Mouse (Mus musculus) heart, postnatal 0 days (tissue): ENCODE results near the gene Gabbr2. TPM values are rescaled to one million over a fixed set of nuclear protein-coding genes. Genes with fewer than 3 reads are reported as not detected.

ENCODE experiments used
- ATAC-seq: fragments of 200-750 bp; cut with Nextera tagmentation; 2 replicates; pipeline ENCODE4 v1.8.0; 2017; ENCODE audit warnings: low read depth, moderate number of reproducible peaks, moderate library complexity; ENCODE audit not compliant: insufficient read depth
- DNase-seq: peaks from one replicate; pipeline ENCODE4 v3.0.0-alpha.2; 2016; ENCODE audit warnings: low spot score
- H3K27ac ChIP-seq: fragments of 300-500 bp; sonication (generic); 2 replicates; pipeline ENCODE4 v1.5.1; 2014; ENCODE audit warnings: low read depth, mild to moderate bottlenecking
- H3K27me3 ChIP-seq: fragments of 300-500 bp; sonication (generic); 2 replicates; pipeline ENCODE4 v1.6.1; 2014; ENCODE audit warnings: low read length, mixed read lengths; ENCODE audit not compliant: control insufficient read depth, insufficient read depth
- H3K36me3 ChIP-seq: fragments of 300-500 bp; sonication (generic); replicated peaks from 2 replicates; pipeline ENCODE4 v1.6.1; 2014; ENCODE audit warnings: low read length, mixed read lengths; ENCODE audit not compliant: control insufficient read depth, insufficient read depth
- H3K4me1 ChIP-seq: fragments of 300-500 bp; sonication (generic); 2 replicates; pipeline ENCODE4 v1.6.1; 2014; ENCODE audit warnings: antibody characterized with exemption; ENCODE audit not compliant: control insufficient read depth, insufficient read depth
- H3K4me2 ChIP-seq: fragments of 300-500 bp; sonication (generic); 2 replicates; pipeline ENCODE4 v1.6.1; 2014; ENCODE audit warnings: low read depth, mild to moderate bottlenecking, low read length, moderate library complexity
- H3K4me3 ChIP-seq: fragments of 300-500 bp; sonication (generic); 2 replicates; pipeline ENCODE4 v1.5.1; 2014; ENCODE audit warnings: low read depth, low read length
- H3K9ac ChIP-seq: fragments of 300-500 bp; sonication (generic); replicated peaks from 2 replicates; pipeline ENCODE4 v1.6.1; 2014; ENCODE audit warnings: low read depth, low read length, mixed read lengths
- H3K9me3 ChIP-seq: fragments of 300-500 bp; sonication (generic); replicated peaks from 2 replicates; pipeline ENCODE4 v1.6.1; 2016; ENCODE audit warnings: low read length; ENCODE audit not compliant: control insufficient read depth
- CTCF ChIP-seq: IDR thresholded peaks from 2 replicates; pipeline ENCODE4 v1.5.1; 2016; ENCODE audit warnings: antibody characterized with exemption, control low read depth, low read depth
- EP300 ChIP-seq: IDR thresholded peaks from 2 replicates; pipeline ENCODE4 v1.6.1; 2016; ENCODE audit warnings: antibody characterized with exemption, low read depth
- WGBS: fragments of 180-500 bp; shearing (Covaris S2); extraction: QIAGEN DNeasy Blood & Tissue Kit; methylation state at CpG from one replicate; pipeline ENCODE4 v1.1.7; 2014; 5-methylcytosine and 5-hydroxymethylcytosine counted together
- polyA plus RNA-seq: library from polyadenylated mRNA; unstranded; fragments of >200 nt; fragmentation: Nextera tagmentation; extraction: Ambion mirVana; gene quantifications from 2 replicates; pipeline ENCODE4 v1.2.1, GENCODE M21; 2015
- total RNA-seq: library from RNA; depleted of rRNA; stranded (reverse); fragments of >200 nt; gene quantifications from 2 replicates; pipeline ENCODE4 v1.2.3, GENCODE M21; 2014; ENCODE audit warnings: low replicate concordance

The Gabbr2 gene
- total and polyA plus RNA-seq, 2 experiments from 2014 or later, result 0.07 TPM; not detected in 1

DNA sequence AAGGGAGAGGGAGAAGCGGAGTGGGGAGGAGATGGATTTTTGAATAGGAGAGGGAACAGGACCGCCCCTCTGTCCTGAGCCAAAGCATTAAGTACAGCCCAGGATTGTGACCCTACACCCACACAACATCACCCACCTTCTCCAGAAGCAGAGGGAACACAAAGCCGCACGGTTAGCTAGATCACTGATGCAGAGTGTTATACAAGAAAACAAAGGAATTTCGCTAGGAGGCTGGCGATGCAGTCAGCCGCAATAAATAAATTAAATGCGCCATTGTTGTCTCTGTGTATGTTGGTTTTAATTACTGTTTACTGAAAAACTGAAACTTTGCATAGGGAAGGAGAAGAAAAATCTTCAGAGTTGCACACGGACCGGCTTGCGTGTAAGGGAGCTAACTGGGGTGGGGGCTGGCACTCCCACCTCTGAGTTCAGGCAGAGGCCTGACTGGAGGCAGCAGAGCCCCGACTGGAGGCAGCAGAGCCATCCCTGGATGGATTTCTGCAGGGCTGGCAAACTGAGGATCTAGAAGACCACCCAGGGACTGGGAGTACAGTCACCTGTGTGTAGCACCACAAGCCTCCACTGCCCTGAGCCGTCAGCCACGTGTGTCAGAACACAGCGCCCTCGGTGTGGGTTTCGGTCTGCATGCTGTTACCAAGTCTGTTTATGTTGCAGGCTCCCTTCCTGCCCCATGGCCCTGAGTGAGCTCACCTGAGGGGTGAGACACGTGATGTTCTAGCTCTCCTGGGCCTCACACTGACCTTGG lies 93.9 kb downstream of the Gabbr2 start:
- Histone ChIP-seq H3K4me2 (no peak overlapping the region), H3K4me3 (no peak overlapping the region), H3K9ac (no peak overlapping the region), H3K27me3 (no peaks in the 10 kb centered on the region), H3K36me3 (no peaks in the 10 kb centered on the region), H3K4me1 (no peaks in the 10 kb centered on the region), H3K27ac (no peak overlapping the region), H3K9me3 (no peaks in the 10 kb centered on the region)
- TF ChIP-seq EP300, result no peak
- no peak for TF ChIP-seq CTCF
- DNase-seq (no peak), ATAC-seq (no peak)
- WGBS, result 82% methylated on average over 18 of the region's 18 CpGs

DNA sequence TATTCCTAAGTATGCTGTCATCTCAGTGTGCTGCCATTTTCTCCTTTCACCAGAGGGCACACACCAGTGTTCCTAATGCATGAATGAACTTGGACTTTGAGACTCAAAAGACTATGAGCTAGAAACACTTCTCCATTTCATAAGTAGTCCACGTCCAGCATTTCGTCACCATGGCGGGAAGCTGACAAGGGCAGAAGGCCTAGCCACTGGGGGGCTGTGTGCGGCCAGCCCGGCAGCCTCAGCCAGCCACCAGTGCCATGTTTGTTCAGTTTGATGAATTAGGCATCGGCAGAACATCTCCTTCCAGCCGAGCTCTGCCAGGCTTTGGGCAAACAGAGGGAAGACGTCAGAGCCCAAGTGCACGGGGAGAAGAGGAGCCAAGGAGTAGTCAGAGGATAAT lies 97.5 kb downstream of the Gabbr2 start:
- Histone ChIP-seq H3K4me2 (no peak overlapping the region), H3K27ac (no peak overlapping the region), H3K9ac (no peak overlapping the region), H3K4me1 (no peaks in the 10 kb centered on the region), H3K36me3 (no peaks in the 10 kb centered on the region), H3K9me3 (no peaks in the 10 kb centered on the region), H3K4me3 (no peak overlapping the region), H3K27me3 (no peaks in the 10 kb centered on the region)
- TF ChIP-seq CTCF, result no peak
- TF ChIP-seq EP300, result no peak
- ATAC-seq, result no peak
- no peak for DNase-seq
- WGBS, result 81% methylated on average over 9 of the region's 9 CpGs

- TF ChIP-seq EP300 (no peak), CTCF (no peak)
- H3K27me3 ChIP-seq, result no peaks in the 10 kb centered on the region
- H3K9ac ChIP-seq, result no peak overlapping the region
- ATAC-seq, result no peak
- no peaks in the 10 kb centered on the region for H3K4me1 ChIP-seq
- H3K27ac ChIP-seq, result no peak overlapping the region
- no peaks in the 10 kb centered on the region for H3K9me3 ChIP-seq
- no peak overlapping the region for H3K4me2 ChIP-seq
- DNase-seq, result no peak
- no peaks in the 10 kb centered on the region for H3K36me3 ChIP-seq
- no peak overlapping the region for H3K4me3 ChIP-seq
- WGBS, result 72% methylated on average over 10 of the region's 10 CpGs
Measured at GRCm38 (mm10) chr4:46889175-46889574, 102.5 kb downstream of the Gabbr2 start.

DNA sequence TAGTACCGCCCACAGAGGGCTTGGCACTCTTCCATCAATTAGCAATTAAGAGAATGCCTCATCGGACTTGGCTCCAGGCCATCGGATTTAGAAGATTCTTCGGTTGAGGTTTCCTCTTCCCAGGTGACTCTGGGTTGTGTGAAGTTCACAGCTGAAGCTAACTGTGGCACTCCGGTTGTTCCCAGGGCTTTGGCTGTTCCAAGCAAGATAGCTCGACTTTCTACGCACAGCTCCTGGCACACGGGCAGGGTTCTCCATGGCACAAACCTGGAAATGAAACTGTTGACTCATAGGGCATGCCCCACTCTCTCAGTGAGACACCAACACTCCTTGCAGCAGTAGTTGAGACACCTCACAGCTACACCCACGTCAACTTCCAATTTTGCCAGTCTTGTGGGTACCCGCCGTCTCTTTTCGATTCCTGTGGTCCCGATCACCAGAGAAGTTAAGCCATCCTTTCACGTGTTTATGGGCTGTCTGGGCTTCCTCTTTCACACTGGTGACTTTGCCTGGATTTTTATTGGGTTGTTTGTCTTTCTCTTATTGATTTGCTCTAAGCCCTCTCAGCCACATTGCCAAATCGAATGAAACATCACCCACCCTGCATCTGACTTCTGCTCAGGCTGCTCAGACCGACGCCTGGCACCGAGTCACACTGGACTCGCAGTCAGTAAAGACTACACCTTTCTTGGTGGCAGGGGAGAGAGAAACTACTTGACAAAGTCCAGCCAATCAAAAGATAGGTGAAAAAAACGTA lies 105.9 kb downstream of the Gabbr2 start:
- H3K4me1 ChIP-seq, result peaks cover 7% of the 10 kb centered on the region; the same call in 1 of the 2 replicates
- WGBS, result 86% methylated on average over 20 of the region's 20 CpGs
- no peak for TF ChIP-seq EP300
- TF ChIP-seq CTCF, result no peak
- H3K36me3 ChIP-seq, result no peaks in the 10 kb centered on the region
- H3K4me3 ChIP-seq, result no peak overlapping the region
- no peak overlapping the region for H3K4me2 ChIP-seq
- H3K27ac ChIP-seq, result no peak overlapping the region
- H3K27me3 ChIP-seq, result no peaks in the 10 kb centered on the region
- no peak for ATAC-seq
- no peak for DNase-seq
- H3K9ac ChIP-seq, result no peak overlapping the region
- no peaks in the 10 kb centered on the region for H3K9me3 ChIP-seq

- ATAC-seq (no peak), DNase-seq (no peak)
- Histone ChIP-seq H3K27me3 (no peaks in the 10 kb centered on the region), H3K9ac (no peak overlapping the region), H3K27ac (no peak overlapping the region), H3K4me1 (peaks cover 7% of the 10 kb centered on the region; the same call in 1 of the 2 replicates), H3K9me3 (no peaks in the 10 kb centered on the region), H3K4me2 (no peak overlapping the region), H3K36me3 (no peaks in the 10 kb centered on the region), H3K4me3 (no peak overlapping the region)
- WGBS, result 63% methylated on average over 7 of the region's 7 CpGs
- TF ChIP-seq CTCF (no peak), EP300 (no peak)
Measured at GRCm38 (mm10) chr4:46884132-46884531, 107.5 kb downstream of the Gabbr2 start.
